Mouse (Mus musculus) hematopoietic stem cell, adult 5-6 weeks (primary cell): Measurements from ENCODE around the gene Ackr1. TPM values are rescaled to one million over a fixed set of nuclear protein-coding genes. Genes with fewer than 3 reads are reported as not detected.

Experiments used
- ATAC-seq, 2 experiments: fragments of 125-278 bp in 1 of 2; replicated peaks in 1 of 2; 2 replicates each; pipeline ENCODE4 v1.8.0; 2016 to 2017; ENCODE audit warnings: inconsistent platforms in 2 of 2, mild to moderate bottlenecking in 2 of 2, moderate number of reproducible peaks in 2 of 2, low read depth in 1 of 2, moderate TSS enrichment in 1 of 2; ENCODE audit not compliant: low FRiP score in 2 of 2, poor library complexity in 2 of 2, severe bottlenecking in 2 of 2, insufficient read depth in 1 of 2, low TSS enrichment in 1 of 2
- total RNA-seq: library from RNA; stranded (forward); fragments of 172-1452, 232-1000 nt; gene quantifications from 2 replicates; pipeline ENCODE4 v1.2.3, GENCODE M21; 2017

Ackr1 gene
- total RNA-seq, result not detected in 2 replicates

GRCm38 (mm10) chr1:173333312-173334253 lies at the start of gene Ackr1:
TSS of gene Ackr1 (minus strand) at chr1:173333750.
- peak; percentile 19 to 40; a peak in 1 of 4 replicates for ATAC-seq

GRCm38 (mm10) chr1:173381436-173381835 lies 47.9 kb upstream of the Ackr1 start:
- no peak for ATAC-seq

GRCm38 (mm10) chr1:173377380-173378112 lies 44.0 kb upstream of the Ackr1 start:
- ATAC-seq, result peak; percentile 91 to 98

GRCm38 (mm10) chr1:173374020-173374419 lies 40.5 kb upstream of the Ackr1 start:
- ATAC-seq, result peak; percentile 51 to 68; a peak in 1 of 4 replicates

GRCm38 (mm10) chr1:173371586-173371985 lies 38.0 kb upstream of the Ackr1 start:
- no peak for ATAC-seq

- ATAC-seq, result no peak
Measured at GRCm38 (mm10) chr1:173370456-173370855, 36.9 kb upstream of the Ackr1 start.

- ATAC-seq, result no peak
Measured at GRCm38 (mm10) chr1:173369611-173370010, 36.1 kb upstream of the Ackr1 start.

- peak in 1 of 2 experiments; percentile 18; a peak in 1 of 4 replicates for ATAC-seq
Measured at GRCm38 (mm10) chr1:173367356-173368046, 34.0 kb upstream of the Ackr1 start, which contains the start of gene Cadm3. TSS of gene Cadm3 (minus strand) at chr1:173367695.

- peak; percentile 18 to 25; a peak in 1 of 4 replicates for ATAC-seq
Measured at GRCm38 (mm10) chr1:173366701-173367355, 33.3 kb upstream of the Ackr1 start.

GRCm38 (mm10) chr1:173365970-173366409 lies 32.4 kb upstream of the Ackr1 start:
- ATAC-seq, result peak; percentile 66 to 71; a peak in 3 of 4 replicates

- ATAC-seq, result no peak
Measured at GRCm38 (mm10) chr1:173364125-173364800, 30.7 kb upstream of the Ackr1 start.

GRCm38 (mm10) chr1:173363436-173363835 lies 29.9 kb upstream of the Ackr1 start:
- no peak for ATAC-seq

GRCm38 (mm10) chr1:173361651-173362050 lies 28.1 kb upstream of the Ackr1 start:
- peak; percentile 75 to 85 for ATAC-seq

GRCm38 (mm10) chr1:173359590-173360290 lies 26.2 kb upstream of the Ackr1 start:
- ATAC-seq, result no peak

GRCm38 (mm10) chr1:173357799-173358198 lies 24.2 kb upstream of the Ackr1 start:
- no peak for ATAC-seq

- no peak for ATAC-seq
Measured at GRCm38 (mm10) chr1:173356699-173357098, 23.1 kb upstream of the Ackr1 start.
